Mouse (Mus musculus) spleen, adult 2 months (tissue): Measurements from ENCODE around the gene Hacd1. TPM values are rescaled to one million over a fixed set of nuclear protein-coding genes. Genes with fewer than 3 reads are reported as not detected.

ENCODE experiments used
- DNase-seq, 2 experiments: peaks; one replicate each; pipeline versions ENCODE4 v3.0.0 to v3.0.0-alpha.2; 2012 to 2021; ENCODE audit warnings: low spot score in 2 of 2, low read depth in 1 of 2
- H3K27ac ChIP-seq: fragments of 200-500 bp; 2 replicates; pipeline ENCODE4 v1.5.1; 2012; ENCODE audit warnings: low read length, inconsistent platforms; ENCODE audit not compliant: insufficient read depth
- H3K27me3 ChIP-seq: fragments of 200-500 bp; 2 replicates; pipeline ENCODE4 v1.6.1; 2012; ENCODE audit warnings: mild to moderate bottlenecking, moderate library complexity, low read length, inconsistent platforms; ENCODE audit not compliant: control insufficient read depth, insufficient read depth
- H3K36me3 ChIP-seq: fragments of 200-500 bp; 2 replicates; pipeline ENCODE4 v1.6.1; 2012; ENCODE audit warnings: mild to moderate bottlenecking, low read length, inconsistent platforms; ENCODE audit not compliant: control insufficient read depth, insufficient read depth
- H3K4me1 ChIP-seq: fragments of 200-500 bp; 2 replicates; pipeline ENCODE4 v1.6.1; 2011; ENCODE audit warnings: inconsistent platforms; ENCODE audit not compliant: control insufficient read depth, insufficient read depth, insufficient read length
- H3K4me3 ChIP-seq: fragments of 200-500 bp; 2 replicates; pipeline ENCODE4 v1.5.1; 2011; ENCODE audit warnings: mild to moderate bottlenecking, inconsistent platforms; ENCODE audit not compliant: insufficient read depth, insufficient read length; ENCODE audit errors: extremely low read depth
- CTCF ChIP-seq: fragments of 200-500 bp; IDR thresholded peaks from 2 replicates; pipeline ENCODE4 v1.5.1; 2011; ENCODE audit warnings: mild to moderate bottlenecking, inconsistent platforms; ENCODE audit not compliant: insufficient read depth, insufficient read length, insufficient replicate concordance; ENCODE audit errors: extremely low read depth
- POLR2A ChIP-seq: fragments of 200-500 bp; IDR thresholded peaks from 2 replicates; pipeline ENCODE4 v1.6.1; 2011; ENCODE audit warnings: low read depth, low read length, inconsistent platforms
- WGBS: fragments of 180-500 bp; shearing (Covaris S2); methylation state at CpG from one replicate; pipeline ENCODE4 v1.1.7; 2018; 5-methylcytosine and 5-hydroxymethylcytosine counted together
- polyA plus RNA-seq: library from polyadenylated mRNA; depleted of rRNA; stranded (reverse); fragments of >200 nt; gene quantifications from 2 replicates; pipeline ENCODE4 v1.2.3, GENCODE M21; 2012

Hacd1 gene
- polyA plus RNA-seq, 1 experiment = 4.7 TPM

- Histone ChIP-seq H3K27me3 (peaks cover 7% of the 10 kb centered on the region), H3K36me3 (no peaks in the 10 kb centered on the region), H3K4me1 (peaks cover 6% of the 10 kb centered on the region), H3K4me3 (peak overlapping the region; percentile 70), H3K27ac (no peak overlapping the region)
- WGBS = 15% methylated on average over 6 of the region's 6 CpGs
- TF ChIP-seq POLR2A (no peak), CTCF (no peak)
- no peak for DNase-seq
Measured at GRCm38 (mm10) chr2:14054716-14055115, 1.2 kb downstream of the Hacd1 start.

- Histone ChIP-seq H3K27me3 (peaks cover 7% of the 10 kb centered on the region), H3K36me3 (no peaks in the 10 kb centered on the region), H3K27ac (no peak overlapping the region), H3K4me1 (peaks cover 6% of the 10 kb centered on the region), H3K4me3 (no peak overlapping the region)
- 91% methylated on average over 3 of the region's 3 CpGs for WGBS
- no peak for TF ChIP-seq CTCF
- no peak for TF ChIP-seq POLR2A
- no peak for DNase-seq
Measured at GRCm38 (mm10) chr2:14054163-14054562, 1.8 kb downstream of the Hacd1 start.

- DNase-seq = no peak
- Histone ChIP-seq H3K36me3 (no peaks in the 10 kb centered on the region), H3K27ac (no peak overlapping the region), H3K4me1 (peaks cover 6% of the 10 kb centered on the region), H3K4me3 (no peak overlapping the region), H3K27me3 (peaks cover 7% of the 10 kb centered on the region)
- TF ChIP-seq POLR2A = no peak
- TF ChIP-seq CTCF = no peak
- WGBS = 78% methylated on average over 3 of the region's 3 CpGs
Measured at GRCm38 (mm10) chr2:14053618-14054017, 2.3 kb downstream of the Hacd1 start.

- H3K27me3 ChIP-seq = no peaks in the 10 kb centered on the region
- no peak overlapping the region for H3K27ac ChIP-seq
- DNase-seq = no peak
- no peaks in the 10 kb centered on the region for H3K36me3 ChIP-seq
- no peak for TF ChIP-seq CTCF
- TF ChIP-seq POLR2A = no peak
- H3K4me3 ChIP-seq = no peak overlapping the region
- WGBS = 90% methylated on average over 5 of the region's 5 CpGs
- H3K4me1 ChIP-seq = no peaks in the 10 kb centered on the region
Measured at GRCm38 (mm10) chr2:14048808-14049207, 7.1 kb downstream of the Hacd1 start.

GRCm38 (mm10) chr2:14048381-14048780 lies 7.6 kb downstream of the Hacd1 start:
- no peaks in the 10 kb centered on the region for H3K36me3 ChIP-seq
- H3K4me1 ChIP-seq = no peaks in the 10 kb centered on the region
- TF ChIP-seq POLR2A (no peak), CTCF (peak; percentile 47; the same call in 1 of the 2 replicates)
- DNase-seq = peak; percentile 42 to 55
- H3K27me3 ChIP-seq = no peaks in the 10 kb centered on the region
- no peak overlapping the region for H3K27ac ChIP-seq
- no peak overlapping the region for H3K4me3 ChIP-seq

GRCm38 (mm10) chr2:14043577-14044170 lies 12.3 kb downstream of the Hacd1 start:
- no peak for DNase-seq
- Histone ChIP-seq H3K27ac (no peak overlapping the region), H3K27me3 (no peaks in the 10 kb centered on the region), H3K36me3 (no peaks in the 10 kb centered on the region), H3K4me1 (no peaks in the 10 kb centered on the region), H3K4me3 (no peak overlapping the region)
- TF ChIP-seq CTCF (no peak), POLR2A (no peak)
- 90% methylated on average over 9 of the region's 9 CpGs for WGBS

- H3K4me3 ChIP-seq = no peak overlapping the region
- no peak for DNase-seq
- no peaks in the 10 kb centered on the region for H3K27me3 ChIP-seq
- TF ChIP-seq POLR2A (no peak), CTCF (no peak)
- no peak overlapping the region for H3K27ac ChIP-seq
- H3K36me3 ChIP-seq = no peaks in the 10 kb centered on the region
- no peaks in the 10 kb centered on the region for H3K4me1 ChIP-seq
- WGBS = 94% methylated on average over 3 of the region's 3 CpGs
Measured at GRCm38 (mm10) chr2:14043011-14043410, 12.9 kb downstream of the Hacd1 start.
